Mouse (Mus musculus) heart, embryonic 13.5 days (tissue): ENCODE data around the gene Olfr598. TPM values are rescaled to one million over a fixed set of nuclear protein-coding genes. Genes with fewer than 3 reads are reported as not detected.
"Not testable (repeated sequence)": the region's sequence is repeated elsewhere in the genome, so short reads cannot be mapped to it uniquely, and the experiment has no call there.

Experiments used
- ATAC-seq: fragments of 200-750 bp; cut with Nextera tagmentation; 2 replicates; pipeline ENCODE4 v1.8.0; 2017; ENCODE audit warnings: moderate TSS enrichment; ENCODE audit not compliant: insufficient number of reproducible peaks, low FRiP score, low TSS enrichment; ENCODE audit errors: extremely low read depth
- H3K27ac ChIP-seq: fragments of 300-500 bp; sonication (generic); replicated peaks from 2 replicates; pipeline ENCODE4 v1.5.1; 2015; ENCODE audit warnings: moderate library complexity, mild to moderate bottlenecking, inconsistent platforms
- H3K27me3 ChIP-seq: fragments of 300-500 bp; sonication (generic); replicated peaks from 2 replicates; pipeline ENCODE4 v1.6.1; 2015; ENCODE audit warnings: mild to moderate bottlenecking, inconsistent platforms
- H3K36me3 ChIP-seq: fragments of 300-500 bp; sonication (generic); 2 replicates; pipeline ENCODE4 v1.6.1; 2015; ENCODE audit warnings: mild to moderate bottlenecking, inconsistent platforms
- H3K4me1 ChIP-seq: fragments of 300-500 bp; sonication (generic); 2 replicates; pipeline ENCODE4 v1.6.1; 2015; ENCODE audit warnings: inconsistent platforms
- H3K4me2 ChIP-seq: fragments of 300-500 bp; sonication (generic); 2 replicates; pipeline ENCODE4 v1.6.1; 2015; ENCODE audit warnings: inconsistent platforms, mild to moderate bottlenecking, moderate library complexity
- H3K4me3 ChIP-seq: fragments of 300-500 bp; sonication (generic); 2 replicates; pipeline ENCODE4 v1.5.1; 2015; ENCODE audit warnings: moderate library complexity, mild to moderate bottlenecking, inconsistent platforms
- H3K9ac ChIP-seq: fragments of 300-500 bp; sonication (generic); 2 replicates; pipeline ENCODE4 v1.6.1; 2015; ENCODE audit warnings: inconsistent platforms, mild to moderate bottlenecking, moderate library complexity
- H3K9me3 ChIP-seq: fragments of 300-500 bp; sonication (generic); 2 replicates; pipeline ENCODE4 v1.6.1; 2016; ENCODE audit warnings: inconsistent platforms
- WGBS: fragments of 180-500 bp; shearing (Covaris S2); methylation state at CpG from one replicate; pipeline ENCODE4 v1.1.7; 2015; ENCODE audit warnings: mixed read lengths; 5-methylcytosine and 5-hydroxymethylcytosine counted together
- polyA plus RNA-seq: library from polyadenylated mRNA; unstranded; fragments of >200 nt; fragmentation: Nextera tagmentation; extraction: Ambion mirVana; gene quantifications from 2 replicates; pipeline ENCODE4 v1.2.1, GENCODE M21; 2015

Olfr598 gene
- not detected in 2 replicates for polyA plus RNA-seq

DNA sequence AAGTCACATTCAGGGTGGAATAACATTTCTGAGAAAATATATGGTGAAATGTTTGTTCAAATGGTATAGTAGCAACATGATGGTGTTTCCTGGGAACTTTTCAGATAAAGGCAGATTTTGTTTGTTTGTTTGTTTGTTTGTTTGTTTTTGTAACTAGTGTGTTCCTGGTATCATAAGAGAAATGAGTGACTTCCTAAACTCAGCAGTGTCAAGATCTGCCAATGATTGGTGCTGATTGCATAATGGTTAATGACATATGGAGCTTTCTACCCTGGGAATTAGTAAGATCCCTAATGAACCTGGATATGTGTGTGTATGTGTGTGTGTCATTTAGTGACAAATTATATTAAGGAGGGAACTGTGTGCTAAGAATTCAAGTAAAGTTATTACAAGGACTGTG is at the start of gene Olfr598:
Olfr598 (plus strand) TSS at position 301 of the 400 bp plus-strand sequence.
- no peak within 1 kb of the TSS for H3K27ac ChIP-seq
- no peak within 1 kb of the TSS for H3K4me3 ChIP-seq
- H3K9me3 ChIP-seq = no peaks in the 10 kb centered on the region
- H3K4me1 ChIP-seq = no peaks in the 10 kb centered on the region
- ATAC-seq = no peak
- H3K27me3 ChIP-seq = no peaks in the 10 kb centered on the region
- H3K4me2 ChIP-seq = no peak within 1 kb of the TSS
- H3K9ac ChIP-seq = no peak within 1 kb of the TSS
- H3K36me3 ChIP-seq = no peaks in the 10 kb centered on the region

DNA sequence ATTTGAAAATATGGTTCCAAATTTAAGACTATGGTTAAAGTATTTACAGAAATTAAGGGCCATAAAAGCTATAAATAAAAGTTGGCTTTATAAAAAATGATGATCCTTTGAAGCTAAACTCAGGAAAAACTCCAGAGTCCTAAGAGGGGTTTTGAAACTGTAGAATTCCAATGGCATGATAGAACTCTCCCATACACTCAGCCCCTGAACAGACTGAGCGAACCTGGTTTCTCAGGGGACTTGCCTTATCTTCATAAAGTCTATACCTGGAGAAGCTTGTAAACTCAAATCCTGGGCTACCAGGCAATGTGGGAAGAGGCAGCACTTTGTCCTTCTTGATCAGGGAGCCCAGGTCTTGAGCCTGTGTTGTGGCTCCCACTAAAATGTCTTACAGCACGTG is 18.0 kb upstream of the Olfr598 start, which contains the start of gene Olfr596:
Olfr596 (plus strand) TSS at position 301 of the 400 bp plus-strand sequence.
- not testable (repeated sequence) for H3K4me3 ChIP-seq, H3K27me3 ChIP-seq, H3K36me3 ChIP-seq, H3K9me3 ChIP-seq, H3K4me1 ChIP-seq, H3K27ac ChIP-seq, H3K9ac ChIP-seq, ATAC-seq, H3K4me2 ChIP-seq
- WGBS = 79% methylated on average over 2 of the region's 2 CpGs

DNA sequence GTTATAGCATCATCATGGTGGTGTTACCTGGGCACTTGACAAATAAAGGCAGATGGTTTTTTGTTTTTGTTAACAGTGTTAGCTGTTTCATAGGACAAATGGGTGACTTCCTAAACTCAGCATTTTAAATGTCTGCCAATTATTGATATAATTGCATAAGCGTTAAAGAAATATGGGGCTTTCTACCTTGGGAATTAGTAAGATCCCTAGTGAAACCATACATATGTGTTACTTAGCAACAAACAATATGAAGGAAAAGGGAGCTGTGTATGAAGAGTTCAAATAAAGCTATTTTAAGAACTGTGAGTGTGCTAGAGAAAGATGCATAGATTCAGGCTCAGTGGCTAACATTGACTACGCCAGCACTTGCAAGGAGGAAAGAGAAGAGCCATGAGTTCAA is 7.4 kb upstream of the Olfr598 start, which contains the start of gene Olfr597:
Olfr597 (plus strand) TSS at position 301 of the 400 bp plus-strand sequence.
- H3K4me2 ChIP-seq, H3K9me3 ChIP-seq, H3K27me3 ChIP-seq, H3K9ac ChIP-seq, H3K4me3 ChIP-seq, ATAC-seq, H3K27ac ChIP-seq, H3K4me1 ChIP-seq, H3K36me3 ChIP-seq: not testable (repeated sequence)
- WGBS = 76% methylated on average over 2 of the region's 2 CpGs

DNA sequence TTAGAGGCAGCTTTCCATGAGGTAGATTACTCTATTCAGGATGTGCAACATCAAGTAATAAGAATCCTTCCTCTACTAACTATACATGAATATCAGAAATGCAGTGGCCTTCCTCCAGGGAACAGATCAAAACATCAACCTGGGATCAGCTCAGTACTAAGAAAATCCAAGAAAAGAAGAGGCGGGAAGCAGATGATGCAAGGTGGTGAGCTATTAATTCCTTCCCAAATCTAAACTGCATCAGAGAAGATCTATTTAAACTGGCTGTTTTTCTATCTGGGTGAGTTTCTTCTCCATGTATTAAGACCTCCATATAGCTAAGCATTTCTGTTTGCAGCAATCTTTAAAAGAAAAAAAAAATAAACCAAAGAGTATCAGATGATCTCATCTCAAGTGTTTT is 12.2 kb downstream of the Olfr598 start, which contains the start of gene Olfr599:
Olfr599 (plus strand) TSS at position 301 of the 400 bp plus-strand sequence.
- no peaks in the 10 kb centered on the region for H3K9me3 ChIP-seq
- no peaks in the 10 kb centered on the region for H3K27me3 ChIP-seq
- H3K4me3 ChIP-seq = no peak within 1 kb of the TSS
- H3K36me3 ChIP-seq = no peaks in the 10 kb centered on the region
- H3K4me2 ChIP-seq = no peak within 1 kb of the TSS
- H3K9ac ChIP-seq = no peak within 1 kb of the TSS
- ATAC-seq = no peak; the same call in 1 of the 2 replicates
- H3K27ac ChIP-seq = no peak within 1 kb of the TSS
- WGBS = 83% methylated on average over 1 of the region's 1 CpGs
- H3K4me1 ChIP-seq = no peaks in the 10 kb centered on the region

DNA sequence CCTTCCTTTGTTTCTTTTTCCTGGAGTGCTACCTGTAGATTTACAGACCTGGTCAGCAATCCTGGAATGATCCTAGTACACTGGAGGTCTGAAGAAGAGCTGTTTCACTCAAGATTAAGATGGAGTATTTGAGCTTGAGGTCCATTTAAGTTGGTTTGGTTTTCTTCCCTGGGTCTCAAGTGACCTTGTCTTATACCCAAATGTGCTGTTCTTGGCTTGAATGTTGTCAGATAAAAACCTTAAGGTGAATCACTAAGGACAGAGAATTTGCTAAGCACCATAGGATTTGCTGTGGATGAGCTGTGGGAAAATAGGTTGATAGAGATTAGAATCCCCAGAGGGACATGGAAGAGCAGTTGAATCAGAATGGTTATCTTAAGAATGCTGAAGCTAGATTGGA is 26.2 kb downstream of the Olfr598 start, which contains the start of gene Olfr600:
Olfr600 (minus strand) TSS at position 101 of the 400 bp plus-strand sequence.
- H3K9ac ChIP-seq = no peak within 1 kb of the TSS
- no peaks in the 10 kb centered on the region for H3K9me3 ChIP-seq
- no peaks in the 10 kb centered on the region for H3K36me3 ChIP-seq
- H3K27me3 ChIP-seq = no peaks in the 10 kb centered on the region
- no peak within 1 kb of the TSS for H3K27ac ChIP-seq
- no peak within 1 kb of the TSS for H3K4me2 ChIP-seq
- ATAC-seq = no peak
- no peak within 1 kb of the TSS for H3K4me3 ChIP-seq
- no peaks in the 10 kb centered on the region for H3K4me1 ChIP-seq

DNA sequence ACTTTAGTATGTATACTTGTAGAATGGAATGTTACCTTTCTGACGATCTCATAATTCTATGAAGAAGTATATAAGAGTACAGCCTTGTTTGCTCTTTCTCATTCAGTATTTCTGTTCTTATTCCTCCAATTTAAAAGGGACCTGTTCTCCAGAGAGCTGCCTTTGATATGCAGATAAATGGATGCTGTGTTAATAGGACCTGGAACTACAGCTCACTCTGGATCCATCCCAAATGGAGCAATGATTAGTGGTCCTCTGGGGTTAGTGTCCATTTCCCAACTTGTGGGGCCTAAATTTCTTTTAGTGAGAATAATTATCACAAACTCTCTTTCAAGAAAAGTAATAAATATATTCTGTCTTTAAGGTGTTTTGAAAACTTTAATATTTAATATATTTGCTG is 39.2 kb downstream of the Olfr598 start, which contains the start of gene Olfr601:
Olfr601 (minus strand) TSS at position 101 of the 400 bp plus-strand sequence.
- 80% methylated on average over 1 of the region's 1 CpGs for WGBS
- Histone ChIP-seq H3K4me3 (no peak within 1 kb of the TSS), H3K9ac (no peak within 1 kb of the TSS), H3K4me2 (no peak within 1 kb of the TSS), H3K4me1 (no peaks in the 10 kb centered on the region), H3K27me3 (no peaks in the 10 kb centered on the region), H3K36me3 (no peaks in the 10 kb centered on the region), H3K27ac (no peak within 1 kb of the TSS), H3K9me3 (no peaks in the 10 kb centered on the region)
- ATAC-seq = no peak

Other genes with a start within 250 kb of the Olfr598 start
- gene Olfr584, start 241.7 kb upstream of the Olfr598 start, polyA plus RNA-seq = not detected in 2 replicates
- gene Olfr585, start 225.8 kb upstream of the Olfr598 start, polyA plus RNA-seq = not detected in 2 replicates
- gene Olfr586, start 197.9 kb upstream of the Olfr598 start, polyA plus RNA-seq = not detected in 2 replicates
- gene Olfr588-ps1, start 182.7 kb upstream of the Olfr598 start, polyA plus RNA-seq = not detected in 2 replicates
- gene Olfr589, start 167.2 kb upstream of the Olfr598 start, polyA plus RNA-seq = not detected in 2 replicates
- not detected in 2 replicates for gene Olfr591, start 145.2 kb upstream of the Olfr598 start, polyA plus RNA-seq
- not detected in 2 replicates for gene Olfr592, start 138.8 kb upstream of the Olfr598 start, polyA plus RNA-seq
- gene Olfr593, start 111.7 kb upstream of the Olfr598 start, polyA plus RNA-seq = not detected in 2 replicates
- not detected in 2 replicates for gene Olfr594, start 106.6 kb upstream of the Olfr598 start, polyA plus RNA-seq
- gene Usp17ld, start 71.1 kb upstream of the Olfr598 start, polyA plus RNA-seq = not detected in 2 replicates
- gene Olfr596, start 17.9 kb upstream of the Olfr598 start, polyA plus RNA-seq = not detected in 2 replicates
- gene Olfr597, start 7.3 kb upstream of the Olfr598 start, polyA plus RNA-seq = not detected in 2 replicates
- gene Olfr599, start 12.3 kb downstream of the Olfr598 start, polyA plus RNA-seq = not detected in 2 replicates
- not detected in 2 replicates for gene Olfr600, start 26.1 kb downstream of the Olfr598 start, polyA plus RNA-seq
- gene Olfr601, start 39.1 kb downstream of the Olfr598 start, polyA plus RNA-seq = not detected in 2 replicates
- not detected in 2 replicates for gene Olfr603, start 62.6 kb downstream of the Olfr598 start, polyA plus RNA-seq
- not detected in 2 replicates for gene Usp17lc, start 91.5 kb downstream of the Olfr598 start, polyA plus RNA-seq
- gene Olfr605, start 121.9 kb downstream of the Olfr598 start, polyA plus RNA-seq = not detected in 2 replicates
- gene Olfr606, start 125.5 kb downstream of the Olfr598 start, polyA plus RNA-seq = not detected in 2 replicates
- gene Olfr607, start 140.6 kb downstream of the Olfr598 start, polyA plus RNA-seq = 0.17 and 0.21 TPM in 2 replicates
- 0.16 and 0.19 TPM in 2 replicates for gene Olfr608, start 146.3 kb downstream of the Olfr598 start, polyA plus RNA-seq
- gene Olfr609, start 174.5 kb downstream of the Olfr598 start, polyA plus RNA-seq = not detected in 2 replicates
- not detected in 2 replicates for gene Olfr610, start 188.6 kb downstream of the Olfr598 start, polyA plus RNA-seq
- gene Olfr611, start 197.3 kb downstream of the Olfr598 start, polyA plus RNA-seq = not detected in 2 replicates
- gene Olfr612, start 219.1 kb downstream of the Olfr598 start, polyA plus RNA-seq = not detected in 2 replicates
- not detected in 2 replicates for gene Olfr613, start 224.5 kb downstream of the Olfr598 start, polyA plus RNA-seq
- gene Olfr615, start 232.5 kb downstream of the Olfr598 start, polyA plus RNA-seq = not detected in 2 replicates
- gene Olfr616, start 245.6 kb downstream of the Olfr598 start, polyA plus RNA-seq = not detected in 2 replicates
- not detected in 2 replicates for gene Olfr617, start 249.5 kb downstream of the Olfr598 start, polyA plus RNA-seq